9 mouse cellular contexts compared by ENCODE assay signal in genomic region chr7:4119344-4119902, GRCm38 (mm10). TPM values are rescaled to one million over a fixed set of nuclear protein-coding genes. Genes with fewer than 3 reads are reported as not detected.
A peak's percentile ranks its signal among the peaks of the same experiment; 100 is the strongest.
DNase-seq lines count a peak whose midpoint lies in the region; ATAC-seq and TF ChIP-seq lines count a peak whose summit lies in the region.
"Had no signal": no experiment of that assay in that cellular context is flagged by ENCODE, and none has a peak within 500 bp of the region (broad histone marks: within the 10 kb centered on the region; RNA-seq: fewer than 3 reads in every experiment).

Ttyh1 (plus strand) TSS chr7:4119408.

- peak; percentile 44; the same call in 1 of the 2 replicates for TF ChIP-seq CTCF in bone marrow, adult 2 months (IDR thresholded peaks at IDR 0.05; ENCODE audit: control insufficient read depth, insufficient read depth, low read length)
- TF ChIP-seq CTCF in liver, postnatal 0 days (IDR thresholded peaks at IDR 0.05; ENCODE audit: low read depth): peak; percentile 61
- peak; percentile 50 for TF ChIP-seq CTCF in small intestine, adult 2 months (IDR thresholded peaks at IDR 0.05; ENCODE audit: extremely low read depth, insufficient read length, insufficient replicate concordance, low read depth, low read length)

- DNase-seq in heart, embryonic 10.5 days (ENCODE audit: low spot score): no peak
- no peak for DNase-seq in heart, adult 18-20 months
- DNase-seq in forebrain, embryonic 10.5 days (ENCODE audit: extremely low spot score, low spot score): peak; percentile 67
- peak; percentile 24 for DNase-seq in kidney, postnatal 14 days
- DNase-seq in liver, postnatal 0 days: no peak
- no peak for DNase-seq in gastrocnemius, postnatal 10 days

- WGBS in heart, embryonic 10.5 days: 2% methylated on average over 37 of the region's 37 CpGs
- WGBS in bone marrow, adult 2 months: 4% methylated on average over 37 of the region's 37 CpGs
- 1% methylated on average over 36 of the region's 37 CpGs for WGBS in forebrain, embryonic 10.5 days
- WGBS in liver, postnatal 0 days (ENCODE audit: insufficient replicate concordance): 5% methylated on average over 25 of the region's 37 CpGs
- WGBS in small intestine, adult 2 months: 1% methylated on average over 35 of the region's 37 CpGs

- no peak for TF ChIP-seq POLR2A in bone marrow, adult 2 months (IDR thresholded peaks at IDR 0.05; ENCODE audit: borderline replicate concordance, control insufficient read depth, low read depth, low read length)
- no peak for TF ChIP-seq POLR2A in small intestine, adult 2 months (IDR thresholded peaks at IDR 0.05; ENCODE audit: low read depth, low read length)

- no peak within 1 kb of the TSS for H3K9ac ChIP-seq in liver, postnatal 0 days (replicated peaks)

- H3K36me3 ChIP-seq in heart, embryonic 10.5 days: no peaks in the 10 kb centered on the region
- peaks cover 3% of the 10 kb centered on the region; the same call in 1 of the 2 replicates for H3K36me3 ChIP-seq in forebrain, embryonic 10.5 days (replicated peaks)
- H3K36me3 ChIP-seq in liver, postnatal 0 days (replicated peaks; ENCODE audit: insufficient read depth, low read length): no peaks in the 10 kb centered on the region
- no peaks in the 10 kb centered on the region for H3K36me3 ChIP-seq in small intestine, adult 2 months (ENCODE audit: control insufficient read depth, insufficient read depth, low read length)

- peaks cover 6% of the 10 kb centered on the region for H3K4me1 ChIP-seq in heart, embryonic 10.5 days
- peaks cover 2% of the 10 kb centered on the region for H3K4me1 ChIP-seq in bone marrow, adult 2 months (ENCODE audit: control insufficient read depth, insufficient read depth, low read length)
- peaks cover 58% of the 10 kb centered on the region for H3K4me1 ChIP-seq in forebrain, embryonic 10.5 days
- H3K4me1 ChIP-seq in liver, postnatal 0 days (ENCODE audit: insufficient read depth): peaks cover 4% of the 10 kb centered on the region; the same call in 1 of the 2 replicates
- H3K4me1 ChIP-seq in small intestine, adult 2 months (ENCODE audit: control insufficient read depth, insufficient read depth, insufficient read length, low read length): peaks cover 2% of the 10 kb centered on the region

- 0 out of 2 replicates have a peak, but pooled peaks cover 4% of the 10 kb centered on the region for H3K9me3 ChIP-seq in heart, embryonic 10.5 days
- H3K9me3 ChIP-seq in forebrain, embryonic 10.5 days: no peaks in the 10 kb centered on the region
- no peaks in the 10 kb centered on the region for H3K9me3 ChIP-seq in liver, postnatal 0 days (ENCODE audit: low read length)

- peak within 1 kb of the TSS; percentile 61 for H3K4me3 ChIP-seq in heart, embryonic 10.5 days
- H3K4me3 ChIP-seq in bone marrow, adult 2 months (replicated peaks; ENCODE audit: control insufficient read depth, low read depth, low read length): no peak within 1 kb of the TSS
- H3K4me3 ChIP-seq in forebrain, embryonic 10.5 days: peak within 1 kb of the TSS; percentile 81
- peak within 1 kb of the TSS; percentile 25; the same call in 1 of the 2 replicates for H3K4me3 ChIP-seq in liver, postnatal 0 days (ENCODE audit: low read depth, low read length)
- H3K4me3 ChIP-seq in small intestine, adult 2 months (ENCODE audit: low read depth, low read length): peak within 1 kb of the TSS; percentile 20

- peak within 1 kb of the TSS; percentile 58 for H3K4me2 ChIP-seq in liver, postnatal 0 days (ENCODE audit: low read depth, low read length)

- peaks cover 62% of the 10 kb centered on the region for H3K27me3 ChIP-seq in heart, embryonic 10.5 days (ENCODE audit: insufficient read depth, poor library complexity, severe bottlenecking)
- H3K27me3 ChIP-seq in forebrain, embryonic 10.5 days (ENCODE audit: poor library complexity, severe bottlenecking): peaks cover 28% of the 10 kb centered on the region
- H3K27me3 ChIP-seq in liver, postnatal 0 days (ENCODE audit: insufficient read depth, low read length): peaks cover 26% of the 10 kb centered on the region
- H3K27me3 ChIP-seq in small intestine, adult 2 months (ENCODE audit: control insufficient read depth, insufficient read depth, low read length): peaks cover 9% of the 10 kb centered on the region
- H3K27me3 ChIP-seq: CH12.LX had no signal

- H3K27ac ChIP-seq in heart, embryonic 10.5 days: peak within 1 kb of the TSS; percentile 56; the same call in 1 of the 2 replicates
- H3K27ac ChIP-seq in bone marrow, adult 2 months (ENCODE audit: control insufficient read depth, insufficient read depth, low read depth, low read length, poor library complexity): no peak within 1 kb of the TSS
- H3K27ac ChIP-seq in forebrain, embryonic 10.5 days: peak within 1 kb of the TSS; percentile 93
- no peak within 1 kb of the TSS for H3K27ac ChIP-seq in liver, postnatal 0 days (ENCODE audit: low read depth)
- H3K27ac ChIP-seq in small intestine, adult 2 months (ENCODE audit: insufficient read depth, low read depth, low read length): no peak within 1 kb of the TSS

- no peak; the same call in 1 of the 2 replicates for ATAC-seq in liver, postnatal 0 days

- TF ChIP-seq EP300 in liver, postnatal 0 days (IDR thresholded peaks at IDR 0.05; ENCODE audit: low read depth): no peak

RNA-seq across cellular contexts. Expression of gene Ttyh1, which starts in this region (rescaled TPM):
- 0.54 and 0.83 TPM in 2 replicates for polyA plus RNA-seq in heart, embryonic 10.5 days (2016; fragmentation: Nextera tagmentation; extraction: Ambion mirVana)
- under 1 TPM; 0.69 to 0.92 TPM for total RNA-seq in heart, adult 18-20 months (2021)
- polyA plus RNA-seq in bone marrow, adult 2 months (2011; ENCODE audit: insufficient read depth, insufficient read length, low replicate concordance, missing spikeins): 5.3 TPM in 1 of 2 replicates, not detected in the other
- polyA plus RNA-seq in forebrain, embryonic 10.5 days (2016; fragmentation: Nextera tagmentation; extraction: Ambion mirVana): 32.6 and 33.0 TPM in 2 replicates
- 1.9 and 3.2 TPM in 2 replicates for polyA plus RNA-seq in liver, postnatal 0 days (2015; fragmentation: Nextera tagmentation; extraction: Ambion mirVana)
- 21.5 and 23.4 TPM in 2 replicates for polyA plus RNA-seq in small intestine, adult 2 months (2012; rRNA removed)
- total RNA-seq in gastrocnemius, postnatal 10 days (2021): 1 to 10 TPM; 4.7 to 5.3 TPM

Comparison
In these comparisons a context has a peak if more than half of its experiments do, and no peak if none do; other contexts are left out.
1. DNase-seq: peak in forebrain, embryonic 10.5 days (single experiment) and kidney, postnatal 14 days (single experiment); none in heart, embryonic 10.5 days (single experiment), heart, adult 18-20 months (0 of 2), liver, postnatal 0 days (single experiment) and gastrocnemius, postnatal 10 days (single experiment).
2. H3K27ac ChIP-seq: peak in heart, embryonic 10.5 days (single experiment) and forebrain, embryonic 10.5 days (single experiment); none in bone marrow, adult 2 months (single experiment), liver, postnatal 0 days (single experiment) and small intestine, adult 2 months (single experiment).
3. Peak in every context shown above with its lines, with median percentiles within 50 percentile points of each other: CTCF ChIP-seq.